Mouse (Mus musculus): ENCODE results near the gene Dab1. TPM values are rescaled to one million over a fixed set of nuclear protein-coding genes. Genes with fewer than 3 reads are reported as not detected.

The Dab1 gene
- polyA plus RNA-seq, 1 experiment from 2014 or later = 14.3 TPM

DNA sequence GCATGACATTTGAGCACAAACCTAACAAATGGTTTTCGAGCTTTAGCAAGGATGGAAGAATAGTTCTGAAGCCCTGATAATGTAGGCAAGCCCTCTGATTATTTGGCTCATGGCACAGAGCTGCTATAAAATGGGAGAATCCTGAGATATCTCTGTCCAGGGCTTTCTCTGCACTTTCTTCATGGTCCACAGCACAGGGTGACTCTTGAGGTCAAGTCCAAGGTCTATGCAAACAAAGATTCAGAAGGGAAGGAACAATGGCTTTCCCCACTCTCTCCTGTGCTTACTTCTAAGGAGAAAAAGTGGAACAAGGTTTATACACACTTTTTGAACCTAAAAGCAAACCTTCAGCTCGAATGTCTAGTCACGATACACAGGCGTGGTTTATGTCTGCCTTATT, 1061.3 kb downstream of the Dab1 start:
- H3K36me3 ChIP-seq = no peaks in the 10 kb centered on the region
- no peak overlapping the region for H3K27ac ChIP-seq (replicated peaks)
- H3K4me1 ChIP-seq = no peaks in the 10 kb centered on the region
- no peaks in the 10 kb centered on the region for H3K27me3 ChIP-seq
- no peaks in the 10 kb centered on the region for H3K9me3 ChIP-seq (replicated peaks)
- no peak for ATAC-seq (ENCODE audit: insufficient number of reproducible peaks, low FRiP score, low TSS enrichment, low read depth)
- no peak overlapping the region for H3K4me3 ChIP-seq (replicated peaks)
- H3K9ac ChIP-seq = no peak overlapping the region
- 86% methylated on average over 4 of the region's 4 CpGs for WGBS
- H3K4me2 ChIP-seq (replicated peaks) = no peak overlapping the region

DNA sequence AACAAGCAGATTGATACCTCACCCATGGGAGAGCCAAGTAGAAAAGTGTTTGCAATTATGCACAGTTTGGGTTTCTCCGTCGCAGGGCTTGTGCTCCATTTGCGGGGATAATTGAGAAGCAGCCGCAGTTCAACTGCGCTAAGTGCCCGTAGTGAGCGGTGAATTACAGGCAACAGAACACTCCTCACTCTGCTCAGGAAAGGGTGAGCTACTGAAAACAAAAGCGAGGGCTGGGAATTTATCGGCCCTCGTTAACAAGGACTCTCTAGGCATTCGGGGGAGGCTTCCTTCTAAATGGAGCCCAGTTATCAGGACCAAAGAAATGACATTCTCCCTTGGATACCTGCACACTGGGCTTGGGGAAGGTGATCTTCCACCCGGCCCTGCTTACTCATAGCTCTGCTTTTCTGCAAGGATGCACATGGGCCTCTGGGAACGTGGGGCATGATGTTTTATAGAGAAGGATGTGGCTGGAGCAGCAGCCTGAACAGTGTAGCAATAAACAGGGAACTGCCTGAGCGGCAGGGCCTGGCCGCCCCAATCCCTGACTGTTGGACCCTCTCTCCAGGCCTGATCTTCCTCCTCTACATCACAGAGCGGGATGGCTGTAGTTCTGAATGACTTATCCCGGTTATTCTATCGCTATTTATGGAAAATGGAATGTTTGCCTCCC, 1067.1 kb downstream of the Dab1 start:
- Histone ChIP-seq H3K4me3 (replicated peaks) (no peak overlapping the region), H3K9me3 (replicated peaks) (no peaks in the 10 kb centered on the region), H3K36me3 (no peaks in the 10 kb centered on the region), H3K4me2 (replicated peaks) (no peak overlapping the region), H3K27me3 (no peaks in the 10 kb centered on the region), H3K27ac (replicated peaks) (no peak overlapping the region), H3K4me1 (0 out of 2 replicates have a peak, but pooled peaks cover 12% of the 10 kb centered on the region), H3K9ac (no peak overlapping the region)
- 45% methylated on average over 18 of the region's 18 CpGs for WGBS
- no peak for ATAC-seq (ENCODE audit: insufficient number of reproducible peaks, low FRiP score, low TSS enrichment, low read depth)

DNA sequence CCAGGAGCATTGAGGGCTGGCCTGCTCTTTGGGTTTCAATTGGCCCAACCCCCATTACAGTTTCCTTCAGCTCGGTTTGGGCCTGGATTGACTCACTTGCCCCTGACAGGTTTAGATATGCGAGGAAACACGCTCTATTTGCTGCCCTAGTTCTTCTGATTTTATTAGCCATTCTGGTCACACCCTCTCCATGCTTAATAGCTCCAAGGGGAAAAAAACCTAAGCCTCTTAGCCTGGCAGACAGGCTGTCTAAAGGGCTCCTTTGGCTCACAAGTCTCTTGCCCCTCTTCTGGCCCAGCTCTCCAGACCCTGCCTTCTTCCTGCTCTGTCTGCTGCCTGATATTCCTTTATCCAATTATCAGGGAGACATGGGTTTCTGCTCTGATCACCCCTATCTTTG, 1069.9 kb downstream of the Dab1 start:
- WGBS = 43% methylated on average over 3 of the region's 3 CpGs
- no peak overlapping the region for H3K4me2 ChIP-seq (replicated peaks)
- no peak for ATAC-seq (ENCODE audit: insufficient number of reproducible peaks, low FRiP score, low TSS enrichment, low read depth)
- no peaks in the 10 kb centered on the region for H3K36me3 ChIP-seq
- H3K9me3 ChIP-seq (replicated peaks) = no peaks in the 10 kb centered on the region
- no peaks in the 10 kb centered on the region for H3K27me3 ChIP-seq
- no peak overlapping the region for H3K27ac ChIP-seq (replicated peaks)
- H3K4me3 ChIP-seq (replicated peaks) = no peak overlapping the region
- H3K4me1 ChIP-seq = 0 out of 2 replicates have a peak, but pooled peaks cover 12% of the 10 kb centered on the region
- no peak overlapping the region for H3K9ac ChIP-seq

DNA sequence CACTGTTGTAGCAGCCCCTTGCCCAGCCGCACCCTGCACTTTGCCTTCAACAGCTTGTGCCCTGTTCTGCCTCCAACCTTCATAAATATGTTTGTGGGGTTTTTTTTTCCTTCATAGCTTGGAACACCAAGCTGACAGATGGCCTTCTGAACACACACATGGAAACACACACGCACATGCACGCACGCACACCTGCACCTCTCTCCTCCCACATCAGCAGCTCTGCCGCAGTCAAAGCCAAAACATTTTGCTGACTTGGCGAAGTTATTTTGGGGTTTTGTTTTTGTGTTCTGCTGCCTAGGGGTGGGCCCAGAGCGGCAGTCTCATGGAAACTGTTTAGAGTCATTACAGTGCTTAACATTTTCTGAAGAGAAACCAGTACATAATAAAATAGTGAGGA, 1071.9 kb downstream of the Dab1 start:
- H3K9me3 ChIP-seq (replicated peaks) = no peaks in the 10 kb centered on the region
- no peak overlapping the region for H3K4me2 ChIP-seq (replicated peaks)
- H3K36me3 ChIP-seq = no peaks in the 10 kb centered on the region
- no peak overlapping the region for H3K4me3 ChIP-seq (replicated peaks)
- no peak overlapping the region for H3K27ac ChIP-seq (replicated peaks)
- no peak overlapping the region for H3K9ac ChIP-seq
- ATAC-seq (ENCODE audit: insufficient number of reproducible peaks, low FRiP score, low TSS enrichment, low read depth) = no peak
- H3K27me3 ChIP-seq = no peaks in the 10 kb centered on the region
- H3K4me1 ChIP-seq = 0 out of 2 replicates have a peak, but pooled peaks cover 12% of the 10 kb centered on the region
- 65% methylated on average over 7 of the region's 7 CpGs for WGBS

DNA sequence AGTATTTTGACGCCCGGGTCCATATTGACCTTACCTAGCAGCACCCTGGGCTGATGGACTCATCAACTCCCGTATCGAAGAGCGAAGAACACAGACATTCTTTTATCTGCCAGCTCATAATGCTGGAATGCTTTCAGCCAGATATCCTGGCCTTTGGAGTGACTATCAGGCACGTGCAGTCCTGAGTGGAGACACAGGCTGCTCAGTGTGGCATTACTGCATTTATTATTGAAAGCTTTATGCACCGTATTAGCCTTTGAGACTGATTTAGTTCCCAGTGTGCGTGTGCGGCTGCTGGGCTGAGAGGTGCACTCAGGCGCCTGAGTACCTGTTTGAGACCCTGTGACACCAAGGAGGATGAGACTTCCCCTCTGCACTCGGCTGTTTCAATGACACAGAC, 1075.0 kb downstream of the Dab1 start:
- Histone ChIP-seq H3K36me3 (no peaks in the 10 kb centered on the region), H3K4me3 (replicated peaks) (no peak overlapping the region), H3K9ac (no peak overlapping the region), H3K9me3 (replicated peaks) (no peaks in the 10 kb centered on the region), H3K27me3 (no peaks in the 10 kb centered on the region), H3K27ac (replicated peaks) (no peak overlapping the region), H3K4me1 (0 out of 2 replicates have a peak, but pooled peaks cover 3% of the 10 kb centered on the region), H3K4me2 (replicated peaks) (no peak overlapping the region)
- no peak for ATAC-seq (ENCODE audit: insufficient number of reproducible peaks, low FRiP score, low TSS enrichment, low read depth)
- WGBS = 85% methylated on average over 11 of the region's 11 CpGs

DNA sequence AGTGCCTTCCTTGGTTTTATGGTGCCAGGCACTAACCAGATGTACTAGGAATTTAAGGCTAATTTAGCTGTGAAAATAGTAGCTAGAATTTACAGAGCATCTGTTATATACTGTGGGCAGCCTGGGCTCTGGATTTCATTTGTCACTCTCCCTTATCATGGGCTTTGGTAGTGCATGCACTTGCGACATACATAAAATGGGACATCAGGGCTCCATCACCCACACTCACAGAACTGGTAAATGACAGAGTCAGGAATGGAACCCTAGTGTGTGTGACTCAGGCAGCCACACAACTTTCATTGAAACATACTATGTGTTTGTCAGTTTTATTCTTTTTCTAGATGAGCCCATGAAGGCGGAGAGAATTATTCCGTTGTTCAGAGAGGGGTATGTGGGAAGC, 1077.4 kb downstream of the Dab1 start:
- no peak for ATAC-seq (ENCODE audit: insufficient number of reproducible peaks, low FRiP score, low TSS enrichment, low read depth)
- Histone ChIP-seq H3K27me3 (no peaks in the 10 kb centered on the region), H3K4me2 (replicated peaks) (no peak overlapping the region), H3K9me3 (replicated peaks) (no peaks in the 10 kb centered on the region), H3K9ac (no peak overlapping the region), H3K36me3 (no peaks in the 10 kb centered on the region), H3K4me1 (0 out of 2 replicates have a peak, but pooled peaks cover 3% of the 10 kb centered on the region), H3K27ac (replicated peaks) (no peak overlapping the region), H3K4me3 (replicated peaks) (no peak overlapping the region)
- 89% methylated on average over 3 of the region's 3 CpGs for WGBS

DNA sequence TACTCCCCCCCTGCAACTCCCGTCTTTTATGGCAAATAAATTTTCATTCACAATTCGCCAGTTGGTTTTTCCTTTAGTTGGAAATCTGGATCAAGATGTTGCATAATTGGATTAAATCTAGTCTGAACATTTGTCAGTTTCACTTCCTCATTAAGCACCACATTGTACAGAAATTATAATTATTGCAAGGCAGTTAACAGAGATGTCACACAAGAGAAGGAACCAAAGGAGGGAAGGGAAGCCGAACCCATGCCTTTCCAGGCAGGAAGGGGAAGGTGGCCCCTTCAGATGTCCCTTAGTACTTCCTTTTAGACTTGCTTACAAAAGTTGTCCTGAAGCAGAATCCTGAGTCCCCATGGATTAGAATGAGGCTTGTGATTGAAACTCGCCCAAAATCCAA, 1078.5 kb downstream of the Dab1 start:
- Histone ChIP-seq H3K9me3 (replicated peaks) (no peaks in the 10 kb centered on the region), H3K9ac (no peak overlapping the region), H3K27me3 (no peaks in the 10 kb centered on the region), H3K27ac (replicated peaks) (no peak overlapping the region), H3K4me1 (0 out of 2 replicates have a peak, but pooled peaks cover 3% of the 10 kb centered on the region), H3K36me3 (no peaks in the 10 kb centered on the region), H3K4me3 (replicated peaks) (no peak overlapping the region), H3K4me2 (replicated peaks) (no peak overlapping the region)
- no peak for ATAC-seq (ENCODE audit: insufficient number of reproducible peaks, low FRiP score, low TSS enrichment, low read depth)
- 63% methylated on average over 4 of the region's 4 CpGs for WGBS

DNA sequence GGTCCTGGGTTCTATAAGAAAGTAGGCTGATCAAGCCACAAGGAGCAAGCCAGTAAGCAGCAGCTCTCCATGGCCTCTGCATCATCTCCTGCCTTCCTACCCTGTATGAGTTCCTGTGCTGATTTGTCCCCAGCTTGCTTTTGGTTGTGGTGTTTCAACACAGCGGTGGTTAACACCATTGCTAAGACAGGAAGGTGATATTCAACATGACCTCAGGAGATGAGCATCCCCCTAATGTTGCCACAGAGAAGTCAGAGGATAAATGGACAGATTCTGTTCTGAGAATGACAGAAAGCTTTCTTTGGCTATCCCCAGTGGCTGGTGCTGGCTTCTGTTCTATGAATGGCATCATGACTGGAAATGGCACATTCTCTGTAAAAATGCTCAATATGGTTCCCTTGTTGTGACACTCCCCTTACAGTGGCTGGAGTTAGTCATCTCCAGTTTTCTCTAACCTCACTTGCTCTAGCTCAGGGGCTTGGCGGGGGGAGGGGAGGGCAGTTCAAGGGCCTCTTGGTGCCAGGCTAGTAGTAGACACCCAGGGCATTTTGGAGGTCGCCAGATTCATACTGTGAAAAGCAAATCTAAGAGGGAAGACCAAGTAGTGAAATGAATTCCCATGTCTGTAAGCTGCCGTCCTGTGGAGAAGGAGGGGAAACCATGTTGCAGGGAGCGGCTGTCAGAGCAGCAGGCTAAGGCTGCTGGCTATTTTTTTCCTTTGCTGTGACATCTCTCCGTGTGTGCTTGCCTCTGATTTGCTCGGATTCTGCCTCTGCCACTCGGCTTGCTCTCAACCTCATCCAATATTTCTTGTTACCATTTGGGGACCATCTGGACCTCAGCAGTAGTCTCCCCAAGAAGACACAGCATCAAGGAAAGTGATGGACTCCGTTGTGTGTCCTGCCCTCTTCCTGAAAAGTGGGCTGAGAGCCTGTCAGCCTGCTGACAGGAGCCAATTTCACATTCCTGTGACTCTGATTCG, 1086.8 kb downstream of the Dab1 start:
- no peaks in the 10 kb centered on the region for H3K4me1 ChIP-seq
- no peak overlapping the region for H3K9ac ChIP-seq
- no peaks in the 10 kb centered on the region for H3K9me3 ChIP-seq (replicated peaks)
- no peak overlapping the region for H3K4me3 ChIP-seq (replicated peaks)
- H3K4me2 ChIP-seq (replicated peaks) = no peak overlapping the region
- no peak overlapping the region for H3K27ac ChIP-seq (replicated peaks)
- no peaks in the 10 kb centered on the region for H3K36me3 ChIP-seq
- WGBS = 47% methylated on average over 10 of the region's 10 CpGs
- no peak for ATAC-seq (ENCODE audit: insufficient number of reproducible peaks, low FRiP score, low TSS enrichment, low read depth)
- peaks cover 13% of the 10 kb centered on the region; the same call in 1 of the 2 replicates for H3K27me3 ChIP-seq

DNA sequence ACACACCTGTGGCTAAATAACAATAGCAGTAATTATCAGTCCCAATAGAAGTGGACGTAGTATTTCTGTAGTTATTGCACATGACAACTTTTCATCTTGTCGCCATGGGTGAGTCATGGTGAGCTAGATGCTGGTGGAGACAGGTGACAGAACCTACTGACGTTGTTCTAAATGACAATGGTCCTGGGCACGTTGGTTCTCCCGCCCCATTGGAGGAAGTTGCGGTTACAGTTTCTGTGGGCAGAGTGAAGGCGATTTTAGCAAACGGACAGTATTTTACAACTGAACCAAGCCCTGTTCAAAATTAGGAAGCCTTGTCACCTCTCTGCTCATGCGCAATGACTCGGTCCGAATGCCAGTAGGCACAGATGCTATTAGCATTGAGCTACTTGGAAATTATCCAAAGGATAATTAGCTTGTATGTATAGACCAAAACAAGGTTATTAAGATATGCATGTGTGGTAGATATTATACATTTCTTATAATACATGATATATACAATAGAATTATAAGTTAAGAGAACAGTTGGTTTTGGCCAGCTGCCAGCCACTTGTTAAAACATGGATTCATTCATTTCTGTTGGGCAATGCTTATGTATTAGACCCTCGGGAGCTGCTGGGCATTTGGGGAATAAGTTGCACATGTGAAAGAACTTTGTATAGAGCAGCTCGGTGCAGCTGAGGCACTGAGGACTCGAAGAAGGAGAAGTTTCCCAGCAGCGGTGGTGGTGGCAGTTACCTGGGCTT, 1093.4 kb downstream of the Dab1 start:
- Histone ChIP-seq H3K27me3 (peaks cover 13% of the 10 kb centered on the region; the same call in 1 of the 2 replicates), H3K36me3 (no peaks in the 10 kb centered on the region)
- WGBS = 74% methylated on average over 15 of the region's 15 CpGs

DNA sequence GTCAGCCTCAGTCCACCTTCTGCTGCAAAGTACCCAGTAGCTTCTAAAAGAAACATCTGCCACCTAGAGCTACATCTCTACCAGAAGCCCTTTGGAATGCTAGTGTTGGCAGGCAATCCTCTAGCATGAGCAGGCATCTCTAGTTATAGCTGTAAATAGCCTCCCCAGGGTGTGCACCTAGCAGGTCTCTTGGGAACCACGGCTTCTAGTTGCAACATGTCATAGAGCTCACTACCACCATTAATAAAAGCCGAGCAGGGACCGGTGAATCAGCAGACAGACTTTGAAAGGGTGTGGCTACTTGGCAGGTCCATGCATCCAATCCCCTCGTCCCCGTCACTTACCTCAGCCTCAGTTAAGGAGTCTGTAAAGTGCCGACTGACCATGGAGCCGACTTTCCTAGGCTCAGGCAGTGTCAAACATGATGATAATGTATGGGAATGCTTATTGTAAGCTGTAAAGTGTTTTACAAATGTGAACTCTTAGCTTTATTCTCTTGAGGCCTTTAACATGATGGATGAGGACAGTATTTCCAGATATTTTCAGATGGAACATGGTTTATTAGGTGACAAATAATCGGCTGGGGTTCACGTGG, 1095.9 kb downstream of the Dab1 start:
- H3K27ac ChIP-seq (replicated peaks) = no peak overlapping the region
- H3K9me3 ChIP-seq (replicated peaks) = no peaks in the 10 kb centered on the region
- WGBS = 75% methylated on average over 9 of the region's 9 CpGs
- 0 out of 2 replicates have a peak, but pooled peaks cover under 1% of the 10 kb centered on the region for H3K27me3 ChIP-seq
- H3K4me1 ChIP-seq = peaks cover 14% of the 10 kb centered on the region; the same call in 1 of the 2 replicates
- no peak overlapping the region for H3K9ac ChIP-seq
- no peak overlapping the region for H3K4me2 ChIP-seq (replicated peaks)
- H3K4me3 ChIP-seq (replicated peaks) = no peak overlapping the region
- ATAC-seq (ENCODE audit: insufficient number of reproducible peaks, low FRiP score, low TSS enrichment, low read depth) = no peak
- no peaks in the 10 kb centered on the region for H3K36me3 ChIP-seq

More for the DNA sequence above, 1093.4 kb downstream of the Dab1 start:
- Histone ChIP-seq H3K9me3 (replicated peaks) (no peaks in the 10 kb centered on the region), H3K9ac (no peak overlapping the region), H3K4me1 (0 out of 2 replicates have a peak, but pooled peaks cover 4% of the 10 kb centered on the region), H3K4me3 (replicated peaks) (no peak overlapping the region), H3K27ac (replicated peaks) (no peak overlapping the region), H3K4me2 (replicated peaks) (no peak overlapping the region)
- no peak for ATAC-seq (ENCODE audit: insufficient number of reproducible peaks, low FRiP score, low TSS enrichment, low read depth)
